Mouse (Mus musculus) macrophage (primary cell): ENCODE measurements around the gene Nnmt. TPM values are rescaled to one million over a fixed set of nuclear protein-coding genes. Genes with fewer than 3 reads are reported as not detected.

ENCODE experiments used
- H3K27ac ChIP-seq: fragments of 350-480 bp; formaldehyde crosslinking; 2 replicates; pipeline ENCODE4 v1.9.0; 2021
- H3K36me3 ChIP-seq: fragments of 350-480 bp; formaldehyde crosslinking; 2 replicates; pipeline ENCODE4 v1.9.0; 2021; ENCODE audit errors: inconsistent target
- H3K4me3 ChIP-seq: fragments of 350-480 bp; formaldehyde crosslinking; 2 replicates; pipeline ENCODE4 v1.9.0; 2021; ENCODE audit errors: inconsistent target
- H3K79me2 ChIP-seq: fragments of 350-480 bp; formaldehyde crosslinking; 2 replicates; pipeline ENCODE4 v1.9.0; 2021; ENCODE audit errors: inconsistent target
- whole genome bisulfite sequencing: methylation state at CpG from one replicate; pipeline ENCODE4 v1.1.7; 2026; ENCODE audit warnings: inconsistent platforms; ENCODE audit not compliant: missing documents; 5-methylcytosine and 5-hydroxymethylcytosine counted together
- polyA plus RNA-seq: library from polyadenylated mRNA; stranded (reverse); fragments of 250-400 nt; gene quantifications from 3 replicates; pipeline ENCODE4 v1.2.4, GENCODE M21; 2018; ENCODE audit warnings: inconsistent platforms

Nnmt gene
- polyA plus RNA-seq, 1 experiment from 2014 or later, result not detected

DNA sequence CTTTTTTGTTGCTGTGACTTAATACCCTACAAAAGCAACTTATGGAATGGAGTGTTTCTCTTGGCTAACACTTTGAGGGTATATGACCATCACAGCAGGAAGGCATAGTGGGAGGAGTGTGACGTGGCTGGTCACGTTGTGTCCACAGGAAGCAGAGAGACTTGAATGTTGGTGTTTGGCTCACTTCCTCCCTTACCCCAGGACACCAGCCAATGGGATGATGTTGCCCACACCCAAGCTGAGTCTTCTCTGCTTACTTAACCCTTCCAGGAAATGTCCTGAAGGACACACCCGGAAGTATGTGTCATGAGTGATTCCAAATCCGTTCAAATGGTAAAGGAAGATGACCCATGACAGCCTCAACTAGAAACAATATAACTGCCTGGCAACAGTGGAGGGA is 4.8 kb upstream of the Nnmt start:
- Histone ChIP-seq H3K27ac (no peak overlapping the region), H3K79me2 (no peaks in the 10 kb centered on the region), H3K4me3 (no peak overlapping the region), H3K36me3 (no peaks in the 10 kb centered on the region)
- WGBS, result 27% methylated on average over 4 of the region's 4 CpGs

DNA sequence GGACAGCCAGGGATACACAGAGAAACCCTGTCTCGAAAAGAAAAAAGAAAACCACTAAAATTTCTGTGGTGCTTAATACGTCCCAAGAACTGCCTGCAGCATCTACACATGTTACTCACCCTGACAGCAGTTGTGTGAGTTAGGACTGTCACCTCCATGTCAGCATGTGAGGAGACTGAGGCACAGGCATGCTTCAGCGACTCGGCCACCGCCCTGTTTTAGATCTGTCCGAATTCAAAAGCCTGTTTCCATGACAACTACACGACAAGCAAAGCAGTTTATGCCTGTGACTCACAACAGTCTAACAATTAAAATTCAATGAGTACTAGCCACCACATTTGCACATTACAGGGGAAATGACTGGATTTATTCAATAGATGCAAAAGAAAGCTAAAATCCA is 2.5 kb upstream of the Nnmt start:
- Histone ChIP-seq H3K79me2 (no peaks in the 10 kb centered on the region), H3K4me3 (no peak overlapping the region), H3K36me3 (no peaks in the 10 kb centered on the region), H3K27ac (no peak overlapping the region)
- WGBS, result 88% methylated on average over 7 of the region's 7 CpGs

DNA sequence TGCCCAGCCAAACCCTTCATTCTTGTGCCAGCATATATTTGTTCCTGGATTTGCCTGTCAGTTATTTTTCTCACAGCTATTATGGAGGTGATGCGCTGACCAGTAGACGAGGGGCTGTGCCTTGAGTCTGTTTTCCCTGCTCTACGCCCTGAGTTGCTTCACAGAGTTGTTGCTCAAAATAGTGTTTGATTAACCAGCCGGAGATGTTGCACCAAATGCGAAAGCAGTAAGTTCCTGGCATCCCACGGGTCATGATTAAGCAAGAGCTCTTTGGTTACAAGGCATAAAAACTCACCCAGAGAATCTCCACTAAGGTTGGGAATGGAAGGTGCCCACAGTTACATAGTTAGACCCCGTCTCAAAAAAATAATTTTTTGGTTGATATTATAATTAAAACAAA is 1.2 kb upstream of the Nnmt start:
- WGBS, result 34% methylated on average over 7 of the region's 7 CpGs
- H3K27ac ChIP-seq, result no peak overlapping the region
- H3K79me2 ChIP-seq, result no peaks in the 10 kb centered on the region

DNA sequence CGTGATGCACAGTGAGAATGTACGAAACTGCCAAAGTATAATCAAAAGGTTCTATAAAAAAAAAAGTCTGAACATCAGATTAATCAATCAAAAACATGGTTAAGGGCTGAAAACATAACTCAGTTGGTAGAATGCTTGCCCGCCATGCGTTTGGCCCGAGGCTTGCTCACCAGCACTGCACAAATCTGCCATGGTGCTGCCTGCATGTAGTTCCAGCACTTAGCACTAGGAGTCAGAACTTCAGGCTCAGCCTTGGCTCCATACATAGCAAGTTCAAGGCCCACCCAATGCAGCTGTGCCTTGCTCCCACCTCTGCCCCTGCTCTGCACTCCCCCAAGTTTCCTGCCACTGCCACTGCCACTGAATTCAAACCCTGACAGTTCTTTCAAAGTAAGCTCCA is 744 bp upstream of the Nnmt start:
- WGBS, result 97% methylated on average over 5 of the region's 5 CpGs
- Histone ChIP-seq H3K4me3 (no peak overlapping the region), H3K27ac (no peak overlapping the region), H3K36me3 (no peaks in the 10 kb centered on the region), H3K79me2 (no peaks in the 10 kb centered on the region)

More for the DNA sequence above, 1.2 kb upstream of the Nnmt start:
- no peaks in the 10 kb centered on the region for H3K36me3 ChIP-seq
- no peak overlapping the region for H3K4me3 ChIP-seq

DNA sequence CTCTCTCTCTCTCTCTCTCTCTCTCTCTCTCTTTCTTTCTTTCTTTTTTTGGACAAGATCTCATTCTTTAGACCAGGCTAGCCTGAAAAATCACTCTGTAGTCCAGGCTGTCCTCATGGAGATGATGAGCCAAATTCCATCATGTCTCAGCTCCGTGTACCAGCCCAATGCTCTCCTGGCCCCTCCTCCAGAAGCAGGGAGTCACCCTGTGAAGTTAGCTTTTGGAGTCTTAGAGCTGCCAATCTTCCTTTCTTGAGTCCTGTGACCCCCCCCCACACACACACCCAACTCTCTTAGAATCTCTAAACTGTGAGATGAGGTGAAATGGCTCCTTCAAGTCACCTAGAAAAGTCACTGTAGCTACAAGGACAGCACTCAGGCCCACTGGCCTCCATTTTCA is 727 bp downstream of the Nnmt start:
- H3K4me3 ChIP-seq, result no peak overlapping the region
- WGBS, result 90% methylated on average over 1 of the region's 1 CpGs
- H3K36me3 ChIP-seq, result no peaks in the 10 kb centered on the region
- H3K27ac ChIP-seq, result no peak overlapping the region
- H3K79me2 ChIP-seq, result no peaks in the 10 kb centered on the region

DNA sequence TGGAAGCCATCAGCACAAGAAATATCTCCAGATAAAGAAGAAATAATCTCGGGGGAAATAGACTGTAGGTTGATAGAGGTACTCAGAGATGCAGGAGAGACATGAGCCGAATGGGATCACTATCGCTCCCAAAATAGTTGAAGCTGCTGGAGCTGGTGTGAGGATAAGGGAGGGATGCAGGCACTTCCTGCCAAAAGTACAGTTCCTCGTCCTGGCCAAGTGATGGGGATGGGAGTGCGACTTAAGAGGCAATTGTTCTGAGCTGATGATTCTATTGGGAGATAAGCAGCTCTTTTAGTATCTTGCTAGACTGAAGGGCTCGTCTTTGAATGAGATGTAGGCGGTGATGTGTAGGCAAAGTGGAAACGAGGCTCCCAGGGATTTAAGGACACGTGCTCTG is 4.1 kb downstream of the Nnmt start:
- no peak overlapping the region for H3K27ac ChIP-seq
- WGBS, result 72% methylated on average over 9 of the region's 9 CpGs
- H3K36me3 ChIP-seq, result no peaks in the 10 kb centered on the region
- no peaks in the 10 kb centered on the region for H3K79me2 ChIP-seq
- H3K4me3 ChIP-seq, result no peak overlapping the region

DNA sequence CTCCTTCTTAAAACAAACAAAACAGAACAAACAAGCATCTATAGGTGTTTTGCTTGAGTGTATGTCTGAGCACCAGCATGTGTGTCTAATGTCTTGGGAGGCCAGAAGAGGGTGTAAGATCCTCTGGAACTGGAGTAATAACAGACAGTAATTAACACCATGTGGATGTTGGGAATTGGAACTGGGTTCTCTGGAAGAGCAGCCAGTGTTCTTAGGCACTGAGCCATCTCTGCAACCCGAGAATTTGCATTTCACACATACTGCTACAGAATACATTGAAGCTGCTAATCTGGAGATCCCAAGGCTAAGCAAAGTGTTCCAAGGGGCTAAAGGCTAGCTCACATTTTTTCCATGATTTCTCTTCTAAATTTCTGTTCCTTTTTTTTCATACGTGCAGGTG is 4.9 kb downstream of the Nnmt start:
- Histone ChIP-seq H3K36me3 (no peaks in the 10 kb centered on the region), H3K27ac (no peak overlapping the region), H3K79me2 (no peaks in the 10 kb centered on the region), H3K4me3 (no peak overlapping the region)
- WGBS, result 56% methylated on average over 2 of the region's 2 CpGs

DNA sequence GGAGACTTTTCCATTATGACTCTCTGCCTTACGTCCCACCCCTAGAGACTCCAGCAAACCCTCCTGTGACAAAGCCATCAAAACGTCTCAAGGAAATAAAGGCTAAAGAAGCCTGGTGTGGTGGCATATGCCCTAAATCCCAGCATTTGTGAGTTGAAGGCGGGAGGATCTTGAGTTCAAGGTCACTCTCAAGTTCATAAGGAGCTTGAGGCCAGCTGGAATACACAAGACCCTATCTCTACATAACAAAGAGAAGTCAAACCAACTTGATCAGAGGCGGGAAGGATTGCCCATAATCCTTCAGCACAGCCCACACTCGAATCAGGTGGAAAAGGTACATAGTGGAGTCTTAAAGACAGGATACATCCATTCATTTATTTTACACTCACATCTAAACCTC is 7.5 kb downstream of the Nnmt start:
- no peak overlapping the region for H3K27ac ChIP-seq
- H3K4me3 ChIP-seq, result no peak overlapping the region
- H3K36me3 ChIP-seq, result no peaks in the 10 kb centered on the region
- 89% methylated on average over 5 of the region's 5 CpGs for WGBS
- H3K79me2 ChIP-seq, result no peaks in the 10 kb centered on the region

DNA sequence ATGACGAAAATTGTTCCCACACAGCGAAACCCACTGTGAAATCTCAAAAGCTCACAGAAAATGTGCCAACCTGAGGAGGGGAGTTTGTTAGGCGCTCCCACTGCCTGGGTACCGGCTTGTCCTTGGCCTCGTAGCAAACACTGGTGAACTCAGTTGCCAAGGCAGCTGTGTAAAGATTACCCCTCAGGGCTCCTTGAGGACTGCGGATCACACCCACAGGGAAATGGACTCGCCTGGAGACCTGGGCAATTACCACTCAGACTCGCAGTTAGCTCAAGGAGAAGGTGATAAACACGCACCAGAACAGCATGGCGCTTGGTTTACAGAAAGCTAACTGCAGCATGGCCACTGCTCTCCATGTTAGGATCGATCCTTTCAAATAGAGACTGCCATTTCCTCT is 8.0 kb downstream of the Nnmt start:
- H3K79me2 ChIP-seq, result no peaks in the 10 kb centered on the region
- 88% methylated on average over 11 of the region's 11 CpGs for WGBS
- H3K36me3 ChIP-seq, result no peaks in the 10 kb centered on the region

DNA sequence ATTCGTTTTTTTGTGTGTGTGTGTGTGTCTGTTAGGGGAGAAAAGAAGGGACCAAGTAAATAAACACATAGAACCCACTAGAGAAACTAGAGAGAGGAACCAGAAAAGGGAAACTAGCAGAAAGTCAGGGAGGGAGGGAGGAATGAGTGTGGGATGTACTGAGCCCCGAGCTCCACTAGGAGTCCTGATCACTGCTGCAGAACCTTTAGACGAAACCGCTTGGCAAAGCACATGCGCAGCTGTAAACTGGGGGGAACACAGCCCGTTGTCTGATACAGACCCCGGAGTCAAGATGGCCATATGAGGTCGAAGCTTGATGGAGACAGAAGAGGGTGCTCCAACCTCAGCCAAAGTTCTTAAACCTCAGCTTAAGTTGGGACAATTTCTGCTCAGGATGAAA is 11.0 kb downstream of the Nnmt start:
- Histone ChIP-seq H3K4me3 (no peak overlapping the region), H3K27ac (no peak overlapping the region), H3K36me3 (no peaks in the 10 kb centered on the region), H3K79me2 (no peaks in the 10 kb centered on the region)
- WGBS, result 12% methylated on average over 8 of the region's 8 CpGs

More for the DNA sequence above, 8.0 kb downstream of the Nnmt start:
- H3K4me3 ChIP-seq, result no peak overlapping the region
- H3K27ac ChIP-seq, result no peak overlapping the region

DNA sequence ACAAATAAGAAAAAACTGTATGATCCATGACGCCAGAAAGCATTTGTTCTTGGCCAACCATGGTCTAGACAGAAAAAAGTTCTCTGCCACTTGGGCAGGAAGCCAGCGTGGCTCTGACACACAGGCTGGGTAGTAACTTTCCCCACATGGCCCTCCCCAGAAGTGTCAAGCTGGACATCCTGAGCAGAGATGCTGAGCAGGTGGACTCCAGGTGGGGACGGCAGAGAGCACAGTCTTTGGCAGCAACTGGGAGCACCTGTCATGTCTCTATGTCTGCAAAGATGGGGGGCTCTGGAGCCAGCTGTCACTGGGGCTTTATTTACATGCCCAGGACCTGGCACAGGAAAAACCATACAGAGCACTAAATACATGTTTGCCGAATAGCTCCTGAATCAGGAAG is 14.3 kb downstream of the Nnmt start:
- Histone ChIP-seq H3K36me3 (no peaks in the 10 kb centered on the region), H3K4me3 (no peak overlapping the region), H3K79me2 (no peaks in the 10 kb centered on the region), H3K27ac (no peak overlapping the region)
- WGBS, result 79% methylated on average over 4 of the region's 4 CpGs

DNA sequence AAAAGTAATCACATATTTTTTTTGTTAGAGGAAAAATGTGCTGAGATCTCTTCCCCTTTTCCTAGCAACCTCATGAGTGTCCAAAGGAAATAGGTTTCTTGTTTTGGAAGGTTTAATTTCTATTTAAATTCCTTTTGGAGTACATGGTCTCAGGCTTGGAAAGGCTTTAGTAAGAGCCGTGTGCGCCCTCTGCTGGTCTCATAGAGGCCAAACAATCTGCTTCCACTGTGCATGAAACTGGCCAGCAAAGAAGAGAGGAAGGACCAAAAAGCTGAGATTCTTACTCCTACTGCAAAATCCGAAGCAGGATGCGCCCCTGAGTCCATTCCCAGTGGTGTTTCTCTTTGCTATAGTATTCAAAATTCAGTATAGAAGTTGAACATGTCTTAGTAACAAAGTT is 18.6 kb downstream of the Nnmt start:
- H3K36me3 ChIP-seq, result no peaks in the 10 kb centered on the region
- H3K4me3 ChIP-seq, result no peak overlapping the region
- no peak overlapping the region for H3K27ac ChIP-seq
- 4% methylated on average over 4 of the region's 4 CpGs for WGBS
- H3K79me2 ChIP-seq, result no peaks in the 10 kb centered on the region

DNA sequence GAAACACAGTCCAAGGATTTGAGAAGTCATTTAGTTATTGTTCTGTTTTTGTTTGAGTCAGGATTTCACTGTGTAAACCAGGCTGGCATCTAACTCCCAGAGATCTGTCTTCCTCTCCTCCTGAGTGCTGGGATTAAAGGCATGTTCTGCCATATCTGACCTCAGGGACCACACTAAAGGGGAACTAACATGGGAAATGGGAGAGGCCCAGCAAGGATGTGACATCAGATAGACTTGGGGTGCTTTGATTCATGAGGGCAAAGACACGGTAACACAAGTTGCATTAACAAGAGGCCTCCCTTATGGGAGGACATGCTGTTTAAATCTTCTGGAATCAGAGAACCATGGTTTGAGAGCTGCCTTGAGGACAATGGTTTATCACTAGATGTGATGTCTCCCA is 24.1 kb downstream of the Nnmt start:
- Histone ChIP-seq H3K4me3 (no peak overlapping the region), H3K27ac (peak overlapping the region; percentile 12; the same call in 1 of the 2 replicates), H3K36me3 (no peaks in the 10 kb centered on the region), H3K79me2 (no peaks in the 10 kb centered on the region)
- 8% methylated on average over 1 of the region's 1 CpGs for WGBS

DNA sequence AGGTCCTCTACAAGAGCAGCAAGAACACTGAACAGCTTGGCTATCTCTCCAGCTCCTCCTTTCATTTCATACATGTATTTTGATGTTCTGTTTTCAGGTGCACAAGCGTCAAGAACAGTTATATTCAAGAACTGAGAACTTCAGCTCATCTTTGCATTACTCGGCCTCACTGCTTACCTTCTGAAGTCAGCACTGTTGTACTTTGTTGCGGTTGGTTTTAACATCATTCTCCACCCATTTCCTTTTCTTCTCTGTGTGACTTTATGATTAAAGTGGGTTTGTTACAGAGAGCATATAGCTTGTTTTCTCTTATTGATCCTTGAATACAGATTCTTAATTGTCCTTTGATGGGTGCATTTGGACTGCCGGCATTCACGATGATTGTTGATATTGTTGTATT is 42.6 kb downstream of the Nnmt start:
- Histone ChIP-seq H3K4me3 (no peak overlapping the region), H3K36me3 (no peaks in the 10 kb centered on the region), H3K27ac (no peak overlapping the region), H3K79me2 (no peaks in the 10 kb centered on the region)
- WGBS, result 94% methylated on average over 5 of the region's 5 CpGs

DNA sequence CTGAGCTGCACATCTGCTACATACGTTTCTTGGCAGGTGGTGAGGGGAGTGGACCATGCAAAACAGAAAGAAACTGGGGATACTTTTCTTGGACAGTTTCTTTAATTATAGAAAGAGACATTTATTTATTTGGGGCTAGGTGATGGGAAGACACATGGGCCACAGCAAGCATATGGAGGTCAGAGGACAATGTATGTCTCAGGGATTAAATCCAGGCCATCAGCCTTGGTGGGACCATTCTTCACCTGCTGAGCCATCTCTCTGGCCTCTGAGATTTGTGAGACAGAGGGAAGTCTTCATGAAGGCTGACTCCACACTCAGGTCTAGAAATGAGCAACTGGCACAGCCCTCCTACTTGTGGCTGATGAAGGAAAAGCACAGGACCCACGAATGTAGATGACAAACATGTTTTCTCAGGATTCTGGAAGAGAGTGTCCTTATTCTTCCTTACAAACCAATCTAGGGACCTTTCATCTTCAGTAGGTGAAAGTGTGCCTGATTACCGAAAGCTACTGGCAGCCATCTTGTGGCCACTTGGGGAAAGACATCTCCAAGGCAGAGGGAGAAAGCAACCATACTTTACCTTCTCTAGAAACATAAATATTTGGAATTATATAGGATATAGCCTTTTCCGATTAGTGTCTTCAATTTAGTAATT is 45.3 kb downstream of the Nnmt start:
- 19% methylated on average over 4 of the region's 4 CpGs for WGBS
- Histone ChIP-seq H3K36me3 (no peaks in the 10 kb centered on the region), H3K4me3 (no peak overlapping the region), H3K79me2 (no peaks in the 10 kb centered on the region), H3K27ac (peak overlapping the region; percentile 73)

DNA sequence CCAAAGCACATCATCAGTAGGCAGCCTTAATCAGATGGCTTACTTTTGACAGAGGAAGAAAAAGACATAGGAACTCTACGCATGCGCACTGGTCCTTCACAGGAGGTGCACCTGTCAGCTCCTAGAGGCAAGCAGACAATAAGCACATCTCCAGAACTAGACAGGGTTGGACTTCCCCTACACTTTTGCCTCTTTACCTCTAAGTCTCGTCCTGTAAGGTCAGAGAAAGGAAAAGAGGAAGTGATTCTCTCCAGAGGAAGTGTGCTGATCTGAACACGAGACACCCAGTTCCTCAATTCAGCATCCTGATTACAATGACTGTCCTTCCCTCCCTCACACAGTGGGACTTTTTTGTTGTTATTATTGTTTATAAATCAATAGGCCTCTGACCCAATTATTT is 46.3 kb downstream of the Nnmt start:
- Histone ChIP-seq H3K4me3 (no peak overlapping the region), H3K79me2 (no peaks in the 10 kb centered on the region), H3K36me3 (no peaks in the 10 kb centered on the region), H3K27ac (peak overlapping the region; percentile 73)
- whole genome bisulfite sequencing, result 9% methylated on average over 4 of the region's 4 CpGs
